Mouse (Mus musculus) cerebral cortex, adult 2 months (tissue): Measurements from ENCODE around the gene Ano4.

Experiments
- WGBS: fragments of 180-500 bp; shearing (Covaris S2); methylation state at CpG from one replicate; pipeline ENCODE4 v1.1.7; 2018; 5-methylcytosine and 5-hydroxymethylcytosine counted together

Gene Ano4

GRCm38 (mm10) chr10:89121391-89121790 is 223.2 kb downstream of the Ano4 start:
- WGBS: 54% methylated on average over 6 of the region's 6 CpGs

- WGBS: 86% methylated on average over 6 of the region's 6 CpGs
Measured at GRCm38 (mm10) chr10:89114381-89114780, 230.2 kb downstream of the Ano4 start.

DNA sequence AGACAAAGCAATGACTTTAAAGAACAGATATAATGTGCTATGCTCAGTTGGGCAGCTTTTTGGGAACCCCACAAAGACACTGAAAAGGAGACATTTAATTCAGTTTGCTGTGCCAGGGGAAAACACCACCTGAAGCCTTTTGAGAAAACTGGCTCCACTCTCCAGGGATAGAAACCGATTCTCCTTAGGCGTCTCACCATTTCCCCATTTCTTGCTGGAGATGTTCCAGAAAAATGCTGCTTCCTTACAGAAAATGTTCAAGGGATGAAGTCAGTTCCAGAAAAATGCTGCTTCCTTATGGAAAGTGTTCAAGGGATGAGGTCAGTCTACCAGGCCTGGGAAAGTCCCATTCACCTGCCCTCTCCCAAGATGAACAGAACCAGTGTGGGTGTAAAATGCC is 233.1 kb downstream of the Ano4 start:
- 37% methylated on average over 2 of the region's 2 CpGs for WGBS

DNA sequence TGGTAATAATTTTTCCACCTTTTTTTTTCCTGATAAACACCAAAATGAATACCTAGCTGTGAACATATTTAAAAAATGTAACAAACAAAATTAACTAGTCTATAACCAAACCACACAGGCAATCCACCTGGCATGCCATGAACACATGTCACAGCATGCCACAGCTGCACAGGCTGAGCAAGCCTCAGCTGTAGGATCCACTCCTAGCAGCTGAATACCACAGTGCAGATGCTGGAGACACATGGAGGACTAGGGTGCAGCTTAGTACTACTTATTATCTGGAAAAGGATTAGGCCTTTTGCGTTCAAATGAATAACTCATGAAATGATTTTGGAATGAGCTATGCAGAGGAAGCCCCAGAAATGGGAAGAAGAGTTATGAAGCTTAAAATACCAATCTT is 233.6 kb downstream of the Ano4 start:
- WGBS: 73% methylated on average over 1 of the region's 1 CpGs

DNA sequence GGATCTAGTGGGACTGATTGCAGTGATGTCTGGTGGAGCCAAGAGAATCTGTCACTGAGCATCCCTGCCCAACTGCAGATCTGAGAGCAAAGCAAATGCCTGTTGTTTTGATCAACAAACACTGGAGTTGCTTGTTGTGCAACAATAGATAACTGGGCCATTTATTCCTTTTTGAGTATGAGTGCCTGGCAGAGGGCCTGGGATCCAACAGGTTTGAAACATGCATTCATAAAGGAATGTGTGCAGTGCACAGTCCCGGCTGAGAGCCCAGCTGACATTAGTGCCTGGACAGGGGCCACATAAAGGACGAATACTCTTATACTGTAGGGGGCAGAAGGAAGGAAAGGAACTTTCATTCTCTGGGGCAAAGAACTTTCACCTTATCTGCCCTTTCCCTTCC is 241.0 kb downstream of the Ano4 start:
- 43% methylated on average over 2 of the region's 2 CpGs for WGBS

- 76% methylated on average over 7 of the region's 7 CpGs for WGBS
Measured at GRCm38 (mm10) chr10:89102025-89102424, 242.5 kb downstream of the Ano4 start.

- 79% methylated on average over 4 of the region's 4 CpGs for WGBS
Measured at GRCm38 (mm10) chr10:89098183-89098582, 246.4 kb downstream of the Ano4 start.

GRCm38 (mm10) chr10:89092350-89093040 is 252.1 kb downstream of the Ano4 start:
- WGBS: 64% methylated on average over 9 of the region's 9 CpGs

GRCm38 (mm10) chr10:89077447-89077846 is 267.1 kb downstream of the Ano4 start:
- WGBS: 64% methylated on average over 5 of the region's 5 CpGs

GRCm38 (mm10) chr10:89055891-89056290 is 288.7 kb downstream of the Ano4 start:
- WGBS: 59% methylated on average over 3 of the region's 3 CpGs

GRCm38 (mm10) chr10:89044921-89045320 is 299.6 kb downstream of the Ano4 start:
- WGBS: 91% methylated on average over 12 of the region's 12 CpGs

DNA sequence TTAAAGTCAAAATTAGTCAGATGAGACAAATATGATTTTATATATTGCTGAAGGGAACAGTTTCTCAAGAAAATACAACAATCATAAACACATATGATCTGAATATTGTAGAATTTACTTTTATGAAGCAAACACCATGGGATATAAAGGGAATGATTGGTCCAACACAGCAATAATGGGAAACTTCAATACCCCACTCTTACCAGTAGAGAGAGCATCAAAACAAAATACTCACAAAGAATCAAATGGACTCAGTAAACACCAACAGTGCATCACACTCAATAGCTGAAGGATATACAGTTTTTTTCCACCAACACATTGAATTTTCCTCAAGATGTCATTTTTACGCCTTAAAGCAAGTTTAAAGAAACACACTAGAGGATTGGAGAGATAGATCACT is 300.4 kb downstream of the Ano4 start:
- WGBS: 92% methylated on average over 1 of the region's 1 CpGs

DNA sequence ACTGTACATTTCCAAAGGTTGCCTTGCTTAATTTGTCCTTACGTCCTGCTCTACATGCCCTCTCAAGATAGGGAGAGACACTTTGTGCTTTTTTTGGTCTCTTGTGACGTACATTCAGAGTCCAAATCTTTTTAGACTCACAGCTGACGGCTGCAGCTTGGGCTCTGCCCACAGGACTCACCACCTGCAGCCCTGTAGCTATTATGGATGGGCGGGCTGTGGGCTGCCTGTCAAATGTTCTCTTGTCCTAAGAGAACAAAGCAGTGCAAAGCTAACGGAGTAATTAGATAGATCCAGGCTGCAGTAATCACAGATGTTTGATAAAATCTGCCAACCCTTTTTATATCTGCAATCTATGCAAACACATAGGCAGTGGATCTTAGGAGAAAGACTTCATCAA is 325.6 kb downstream of the Ano4 start:
- 28% methylated on average over 5 of the region's 5 CpGs for WGBS

DNA sequence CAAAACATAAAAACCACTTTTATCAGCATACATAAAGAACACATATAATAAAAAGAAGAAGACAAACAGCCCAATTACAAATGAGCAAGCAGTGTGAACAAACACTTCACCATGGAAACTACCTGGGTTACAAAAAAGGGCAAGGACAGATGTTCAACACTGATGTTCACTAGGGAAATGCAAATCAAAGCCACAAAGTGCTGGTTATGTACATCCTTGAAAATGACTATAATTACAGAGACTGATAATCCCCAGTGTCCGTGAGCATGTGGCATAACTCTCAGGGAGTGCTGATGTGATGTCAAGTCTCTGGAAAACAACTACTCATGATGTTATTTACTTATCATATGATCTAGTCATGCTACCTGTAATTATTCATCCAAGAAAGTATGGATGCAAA is 336.3 kb downstream of the Ano4 start:
- 71% methylated on average over 1 of the region's 1 CpGs for WGBS

DNA sequence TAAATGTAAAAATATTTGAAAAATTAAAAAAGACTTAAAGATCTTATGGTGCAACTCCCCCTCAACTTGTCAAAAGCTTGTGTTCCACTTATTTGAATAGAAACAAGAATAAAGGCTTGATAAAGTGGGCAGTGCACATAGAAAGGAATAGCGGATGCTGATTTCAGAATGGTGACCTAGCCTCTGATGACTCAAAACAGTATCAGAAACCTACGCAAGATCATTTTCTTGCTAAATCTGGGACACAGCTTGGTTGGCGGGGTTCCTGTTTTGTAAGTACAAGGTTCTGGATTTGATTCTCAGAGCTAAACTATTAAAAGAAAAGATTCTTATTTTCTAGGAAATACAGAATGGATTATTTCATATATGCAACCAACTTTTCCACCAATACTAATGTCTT is 340.0 kb downstream of the Ano4 start:
- WGBS: 51% methylated on average over 3 of the region's 3 CpGs

DNA sequence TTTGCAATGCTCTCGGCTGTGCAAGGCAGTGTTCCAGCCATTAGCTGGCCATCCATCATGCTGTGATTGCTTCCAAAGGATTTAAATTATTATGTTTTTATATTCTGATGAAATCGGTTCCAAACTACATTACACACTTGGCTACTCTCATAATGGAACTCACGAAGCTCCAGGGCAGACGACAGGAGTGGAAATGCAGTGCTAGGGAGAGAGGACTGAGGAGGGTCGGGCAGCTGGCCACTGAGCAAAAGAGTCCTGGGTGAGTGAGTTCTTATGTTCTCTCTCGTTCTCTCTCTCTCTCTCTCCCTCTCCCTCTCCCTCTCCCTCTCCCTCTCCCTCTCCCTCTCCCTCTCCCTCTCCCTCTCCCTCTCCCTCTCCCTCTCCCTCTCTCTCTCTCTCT is 357.6 kb downstream of the Ano4 start:
- WGBS: 72% methylated on average over 6 of the region's 6 CpGs

- 33% methylated on average over 8 of the region's 8 CpGs for WGBS
Measured at GRCm38 (mm10) chr10:88983444-88983843, 361.1 kb downstream of the Ano4 start.

DNA sequence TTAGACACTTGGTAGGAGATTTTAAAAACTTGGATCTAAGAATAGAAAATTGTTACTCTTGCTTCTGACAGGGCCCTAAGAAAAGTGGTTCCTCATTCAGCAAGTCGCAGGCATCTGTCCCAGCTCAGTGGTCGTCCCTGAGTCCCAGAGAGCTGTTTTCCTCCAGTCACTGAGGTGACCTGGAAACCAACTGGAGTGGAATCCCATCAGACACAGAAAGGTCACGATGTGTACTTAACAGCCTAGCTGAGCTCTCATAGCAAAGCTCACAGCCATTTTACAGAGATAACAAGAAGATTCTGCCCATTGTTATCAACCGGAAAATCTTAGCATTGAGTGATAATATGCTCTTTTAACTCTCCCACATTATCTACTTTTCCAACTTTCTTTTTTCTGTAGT is 365.1 kb downstream of the Ano4 start:
- 87% methylated on average over 4 of the region's 4 CpGs for WGBS

GRCm38 (mm10) chr10:88978932-88979331 is 365.6 kb downstream of the Ano4 start:
- 75% methylated on average over 6 of the region's 6 CpGs for WGBS

DNA sequence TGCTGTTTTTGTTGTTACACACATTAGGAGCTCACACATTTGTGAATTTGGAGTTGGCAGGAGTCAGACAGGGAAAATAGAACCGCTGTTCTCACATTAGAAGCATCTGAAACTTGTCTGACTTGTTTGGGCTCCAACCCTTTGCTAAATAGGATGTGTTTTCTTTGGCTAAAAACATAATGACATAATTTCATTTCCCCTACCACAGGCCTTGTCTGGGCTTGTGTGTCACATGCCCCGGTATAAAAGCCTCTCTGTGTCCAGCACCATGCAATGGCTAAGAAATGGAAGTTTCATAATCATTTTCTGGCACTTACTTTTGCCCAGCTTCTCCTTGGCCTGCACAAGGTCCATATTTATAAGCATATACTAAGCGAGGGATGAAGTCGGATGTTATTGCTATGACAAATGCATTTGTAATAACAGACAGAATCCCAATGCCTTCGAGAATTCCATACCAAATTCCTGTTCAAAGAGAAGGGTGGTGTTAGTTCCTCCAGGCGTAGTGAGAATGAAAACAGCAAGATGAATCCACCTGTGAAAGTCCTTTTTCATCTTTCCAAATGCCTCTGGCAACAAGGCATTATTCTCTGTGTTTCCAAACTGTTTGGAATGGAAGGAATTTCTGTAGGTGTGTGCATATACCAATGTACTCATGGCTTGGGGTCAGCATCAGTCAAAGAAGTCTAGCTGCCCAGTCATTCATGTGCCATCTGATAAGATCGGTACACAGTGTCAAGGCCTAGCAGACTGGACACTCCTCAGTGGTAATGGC is 373.4 kb downstream of the Ano4 start:
- 73% methylated on average over 7 of the region's 7 CpGs for WGBS

DNA sequence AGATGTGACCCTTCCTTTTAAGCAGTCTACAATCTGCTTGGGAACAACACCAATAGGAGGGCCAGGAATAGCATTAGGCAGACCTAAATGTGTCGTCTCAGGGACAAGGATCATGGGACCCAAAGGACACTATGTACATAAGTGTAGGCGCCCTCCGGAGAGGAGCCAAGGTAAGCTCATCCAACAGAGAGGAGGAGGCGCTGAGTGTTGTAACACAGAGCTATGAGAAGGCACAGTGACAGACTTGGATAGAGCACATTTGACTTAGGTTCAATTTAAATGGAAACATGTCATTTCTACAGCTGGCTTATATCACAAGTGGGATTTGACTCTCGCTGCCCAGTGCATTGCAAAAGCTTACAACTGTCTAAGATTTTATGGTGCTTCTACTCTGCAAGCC is 376.0 kb downstream of the Ano4 start:
- WGBS: 87% methylated on average over 5 of the region's 5 CpGs

DNA sequence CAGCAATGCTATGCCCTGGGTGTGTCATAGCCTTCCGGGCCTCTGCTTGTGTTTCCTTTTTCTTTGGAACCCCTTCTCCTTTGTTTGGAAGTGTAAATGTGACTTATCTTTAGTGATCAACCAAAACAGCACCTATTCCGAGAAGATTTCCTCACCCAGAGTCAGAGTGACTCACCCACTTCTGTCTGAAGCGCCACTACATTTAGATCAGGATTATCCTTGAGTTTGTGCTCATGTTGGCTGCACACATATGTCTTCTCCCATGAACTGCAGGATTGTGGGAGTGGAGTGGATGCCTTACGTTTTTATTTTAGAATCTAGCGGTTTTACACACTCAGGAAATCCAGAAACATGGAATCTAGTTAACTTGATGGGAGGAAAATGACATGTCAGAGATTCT is 383.8 kb downstream of the Ano4 start:
- WGBS: 47% methylated on average over 5 of the region's 5 CpGs

DNA sequence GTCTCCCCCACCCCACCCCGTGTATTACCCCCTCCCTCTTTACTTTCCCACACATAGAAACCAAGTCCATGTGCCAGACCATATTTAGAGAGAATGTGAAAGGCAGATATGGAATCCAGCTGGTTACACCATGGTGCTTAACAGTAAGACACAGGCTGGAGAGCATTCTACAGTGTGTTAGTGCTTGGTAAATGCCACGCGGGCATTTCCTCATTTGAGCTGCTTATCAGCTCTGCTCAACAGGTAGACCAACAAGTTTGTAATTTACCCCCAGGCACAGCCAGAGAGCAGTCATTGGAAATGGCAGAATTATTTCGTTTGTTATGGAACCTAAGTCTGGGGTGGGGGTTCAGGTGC is 394.3 kb downstream of the Ano4 start:
- WGBS: 81% methylated on average over 4 of the region's 4 CpGs
